Mouse (Mus musculus) CH12.LX (cell line): ENCODE data around the gene Epop. TPM values are rescaled to one million over a fixed set of nuclear protein-coding genes. Genes with fewer than 3 reads are reported as not detected.

Experiments used
- DNase-seq: peaks from one replicate; pipeline ENCODE4 v3.0.0-alpha.2; 2013; ENCODE audit errors: extremely low read depth
- H3K27ac ChIP-seq: 2 replicates; pipeline ENCODE4 v1.5.1; 2012; ENCODE audit warnings: low read depth, mild to moderate bottlenecking, control low read depth, moderate library complexity; ENCODE audit not compliant: insufficient read depth
- H3K27me3 ChIP-seq: replicated peaks from 2 replicates; pipeline ENCODE3; 2012; ENCODE audit warnings: inconsistent platforms
- H3K36me3 ChIP-seq, 2 experiments: replicated peaks in 1 of 2; 2 replicates each; pipeline versions ENCODE3 to v1.6.1; 2012; ENCODE audit warnings: inconsistent platforms in 1 of 2, low read length in 1 of 2, mild to moderate bottlenecking in 1 of 2, mixed read lengths in 1 of 2, moderate library complexity in 1 of 2; ENCODE audit not compliant: control insufficient read depth in 1 of 2, insufficient read depth in 1 of 2
- H3K4me1 ChIP-seq, 2 experiments: 2 replicates each; pipeline ENCODE4 v1.6.1; 2012; ENCODE audit warnings: inconsistent platforms in 1 of 2, moderate library complexity in 1 of 2; ENCODE audit not compliant: insufficient read depth in 2 of 2, control insufficient read depth in 1 of 2
- H3K4me2 ChIP-seq: 2 replicates; pipeline ENCODE4 v1.6.1; 2012; ENCODE audit warnings: low read depth, mild to moderate bottlenecking, control low read depth; ENCODE audit not compliant: poor library complexity, insufficient read depth, severe bottlenecking
- H3K4me3 ChIP-seq, 3 experiments: fragments of 150-350 bp in 1 of 3; sonication (generic) in 1 of 3; replicated peaks in 1 of 3; 2 replicates each; pipeline versions ENCODE3 to v1.5.1; 2011 to 2012; ENCODE audit warnings: low read depth in 2 of 3, low read length in 2 of 3, mild to moderate bottlenecking in 2 of 3, moderate library complexity in 2 of 3, control low read depth in 1 of 3, improper control_type of control experiment in 1 of 3, inconsistent platforms in 1 of 3, mixed read lengths in 1 of 3; ENCODE audit not compliant: poor library complexity in 1 of 3
- H3K79me2 ChIP-seq: replicated peaks from 2 replicates; pipeline ENCODE4 v1.6.1; 2012; ENCODE audit warnings: mild to moderate bottlenecking, moderate library complexity; ENCODE audit not compliant: control insufficient read depth, poor library complexity, insufficient read depth, severe bottlenecking; ENCODE audit errors: extremely low read depth
- H3K9ac ChIP-seq: 2 replicates; pipeline ENCODE4 v1.6.1; 2012; ENCODE audit warnings: low read depth, mild to moderate bottlenecking, control low read depth, moderate library complexity; ENCODE audit not compliant: insufficient read depth
- H3K9me3 ChIP-seq: replicated peaks from 2 replicates; pipeline ENCODE3; 2012; ENCODE audit warnings: low read length, inconsistent platforms, mixed read lengths
- BHLHE40 ChIP-seq: IDR thresholded peaks from 2 replicates; pipeline ENCODE4 v1.6.1; 2011; ENCODE audit warnings: mild to moderate bottlenecking, low read depth, low read length, improper control_type of control experiment
- CHD1 ChIP-seq: IDR thresholded peaks from 2 replicates; pipeline ENCODE4 v1.6.1; 2012; ENCODE audit warnings: low read depth, low read length, improper control_type of control experiment, inconsistent platforms
- CHD2 ChIP-seq: IDR thresholded peaks from 2 replicates; pipeline ENCODE4 v1.6.1; 2011; ENCODE audit warnings: low read length, improper control_type of control experiment
- CTCF ChIP-seq, 2 experiments: IDR thresholded peaks in 1 of 2; conservative IDR thresholded peaks in 1 of 2; 2 replicates each; pipeline ENCODE4 v1.5.1; 2011 to 2012; ENCODE audit warnings: low read depth in 2 of 2, low read length in 2 of 2, improper control_type of control experiment in 1 of 2, inconsistent platforms in 1 of 2, mild to moderate bottlenecking in 1 of 2, moderate library complexity in 1 of 2
- E2F4 ChIP-seq: IDR thresholded peaks from 2 replicates; pipeline ENCODE4 v1.6.1; 2011; ENCODE audit warnings: low read depth, low read length, improper control_type of control experiment; ENCODE audit not compliant: insufficient replicate concordance
- ELF1 ChIP-seq: IDR thresholded peaks from 2 replicates; pipeline ENCODE4 v1.6.1; 2014; ENCODE audit warnings: low read depth, mild to moderate bottlenecking, inconsistent platforms, low read length, improper control_type of control experiment
- EP300 ChIP-seq: IDR thresholded peaks from 2 replicates; pipeline ENCODE4 v1.6.1; 2011; ENCODE audit warnings: low read length, improper control_type of control experiment
- ETS1 ChIP-seq: conservative IDR thresholded peaks from 2 replicates; pipeline ENCODE4 v1.6.1; 2012; ENCODE audit warnings: low read depth, mild to moderate bottlenecking, inconsistent platforms, low read length, improper control_type of control experiment, moderate library complexity
- GABPA ChIP-seq: IDR thresholded peaks from 2 replicates; pipeline ENCODE4 v1.6.1; 2012; ENCODE audit warnings: low read depth, low read length, improper control_type of control experiment, inconsistent platforms; ENCODE audit not compliant: insufficient replicate concordance
- HCFC1 ChIP-seq: IDR thresholded peaks from 2 replicates; pipeline ENCODE4 v1.6.1; 2012; ENCODE audit warnings: low read depth, mild to moderate bottlenecking, inconsistent platforms, low read length, improper control_type of control experiment
- IRF4 ChIP-seq: IDR thresholded peaks from 2 replicates; pipeline ENCODE4 v1.6.1; 2014; ENCODE audit warnings: low read depth, mild to moderate bottlenecking, inconsistent platforms, low read length, improper control_type of control experiment
- JUN ChIP-seq: IDR thresholded peaks from 2 replicates; pipeline ENCODE4 v1.6.1; 2011; ENCODE audit warnings: low read depth, mild to moderate bottlenecking, low read length, improper control_type of control experiment, moderate library complexity; ENCODE audit not compliant: insufficient read depth
- JUND ChIP-seq: conservative IDR thresholded peaks from 2 replicates; pipeline ENCODE4 v1.6.1; 2011; ENCODE audit warnings: low read depth, low read length, improper control_type of control experiment
- KAT2A ChIP-seq: IDR thresholded peaks from 2 replicates; pipeline ENCODE4 v1.6.1; 2012; ENCODE audit warnings: low read length, improper control_type of control experiment, inconsistent platforms; ENCODE audit not compliant: insufficient replicate concordance
- MAFK ChIP-seq: IDR thresholded peaks from 2 replicates; pipeline ENCODE4 v1.6.1; 2011; ENCODE audit warnings: low read length, improper control_type of control experiment; ENCODE audit not compliant: insufficient replicate concordance
- MAX ChIP-seq: IDR thresholded peaks from 2 replicates; pipeline ENCODE4 v1.6.1; 2011; ENCODE audit warnings: low read length, improper control_type of control experiment
- MAZ ChIP-seq: IDR thresholded peaks from 2 replicates; pipeline ENCODE4 v1.6.1; 2012; ENCODE audit warnings: low read depth, mild to moderate bottlenecking, inconsistent platforms, low read length, improper control_type of control experiment, moderate library complexity
- MEF2A ChIP-seq: IDR thresholded peaks from 2 replicates; pipeline ENCODE4 v1.6.1; 2014; ENCODE audit warnings: low read depth, mild to moderate bottlenecking, inconsistent platforms, low read length, improper control_type of control experiment, borderline replicate concordance
- MXI1 ChIP-seq: IDR thresholded peaks from 2 replicates; pipeline ENCODE4 v1.6.1; 2011; ENCODE audit warnings: mild to moderate bottlenecking, low read depth, low read length, improper control_type of control experiment
- MYC ChIP-seq: IDR thresholded peaks from 2 replicates; pipeline ENCODE4 v1.6.1; 2011; ENCODE audit warnings: low read depth, mild to moderate bottlenecking, improper control_type of control experiment, low read length
- NELFE ChIP-seq: IDR thresholded peaks from 2 replicates; pipeline ENCODE4 v1.6.1; 2011; ENCODE audit warnings: low read depth, low read length, improper control_type of control experiment
- NRF1 ChIP-seq: IDR thresholded peaks from 2 replicates; pipeline ENCODE4 v1.6.1; 2014; ENCODE audit warnings: low read depth, mild to moderate bottlenecking, inconsistent platforms, low read length, improper control_type of control experiment, moderate library complexity
- PAX5 ChIP-seq: IDR thresholded peaks from 2 replicates; pipeline ENCODE4 v1.6.1; 2012; ENCODE audit warnings: low read length, inconsistent platforms, mixed read lengths
- POLR2A ChIP-seq: IDR thresholded peaks from 2 replicates; pipeline ENCODE4 v1.6.1; 2011; ENCODE audit warnings: low read depth, mild to moderate bottlenecking, improper control_type of control experiment, low read length
- POLR2AphosphoS2 ChIP-seq: IDR thresholded peaks from 2 replicates; pipeline ENCODE4 v1.6.1; 2011; ENCODE audit warnings: low read depth, low read length, improper control_type of control experiment
- RAD21 ChIP-seq: IDR thresholded peaks from 2 replicates; pipeline ENCODE4 v1.6.1; 2011; ENCODE audit warnings: low read depth, mild to moderate bottlenecking, low read length, improper control_type of control experiment, moderate library complexity
- RCOR1 ChIP-seq: conservative IDR thresholded peaks from 2 replicates; pipeline ENCODE4 v1.6.1; 2012; ENCODE audit warnings: low read depth, mild to moderate bottlenecking, inconsistent platforms, low read length, improper control_type of control experiment
- SIN3A ChIP-seq: IDR thresholded peaks from 2 replicates; pipeline ENCODE4 v1.6.1; 2012; ENCODE audit warnings: low read length, improper control_type of control experiment, inconsistent platforms
- SMC3 ChIP-seq: IDR thresholded peaks from 2 replicates; pipeline ENCODE4 v1.6.1; 2011; ENCODE audit warnings: low read depth, low read length, improper control_type of control experiment
- TBP ChIP-seq: conservative IDR thresholded peaks from 2 replicates; pipeline ENCODE4 v1.6.1; 2011; ENCODE audit warnings: low read depth, low read length, improper control_type of control experiment
- TCF12 ChIP-seq: IDR thresholded peaks from 2 replicates; pipeline ENCODE4 v1.6.1; 2014; ENCODE audit warnings: low read depth, mild to moderate bottlenecking, inconsistent platforms, low read length, improper control_type of control experiment
- UBTF ChIP-seq: IDR thresholded peaks from 2 replicates; pipeline ENCODE4 v1.6.1; 2012; ENCODE audit warnings: low read depth, mild to moderate bottlenecking, inconsistent platforms, low read length, improper control_type of control experiment, moderate library complexity
- USF1 ChIP-seq: IDR thresholded peaks from 2 replicates; pipeline ENCODE4 v1.6.1; 2014; ENCODE audit warnings: low read depth, mild to moderate bottlenecking, inconsistent platforms, low read length, improper control_type of control experiment
- USF2 ChIP-seq: conservative IDR thresholded peaks from 2 replicates; pipeline ENCODE4 v1.6.1; 2011; ENCODE audit warnings: low read depth, low read length, improper control_type of control experiment
- ZC3H11A ChIP-seq: IDR thresholded peaks from 2 replicates; pipeline ENCODE4 v1.6.1; 2012; ENCODE audit warnings: low read depth, mild to moderate bottlenecking, inconsistent platforms, low read length, improper control_type of control experiment
- ZKSCAN1 ChIP-seq: IDR thresholded peaks from 2 replicates; pipeline ENCODE4 v1.6.1; 2012; ENCODE audit warnings: low read depth, inconsistent platforms, low read length, improper control_type of control experiment, borderline replicate concordance
- ZMIZ1 ChIP-seq: IDR thresholded peaks from 2 replicates; pipeline ENCODE4 v1.6.1; 2012; ENCODE audit warnings: low read depth, mild to moderate bottlenecking, inconsistent platforms, low read length, improper control_type of control experiment
- ZNF384 ChIP-seq: IDR thresholded peaks from 2 replicates; pipeline ENCODE4 v1.6.1; 2012; ENCODE audit warnings: low read depth, low read length, improper control_type of control experiment, inconsistent platforms
- dilution Hi-C: fragments of 300-500 bp; cut with MboI; formaldehyde crosslinking; loops from 2 replicates; pipeline ENCODE4 v1.14.3; 2020; ENCODE audit warnings: low sequenced_read_pairs; ENCODE audit not compliant: extremely low pct_unique_long_range_greater_than_20kb, extremely low pct_ligation_motif_present
- in situ Hi-C: fragments of 300-500 bp; cut with MboI; formaldehyde crosslinking; loops from 3 replicates; pipeline ENCODE4 v1.14.3; 2019; ENCODE audit warnings: low sequenced_read_pairs, low pct_ligation_motif_present, low pct_unique_long_range_greater_than_20kb, mixed read lengths
- polyA plus RNA-seq: library from polyadenylated mRNA; unstranded; fragments of >175 nt; gene quantifications from 2 replicates; pipeline ENCODE4 v1.2.1, GENCODE M21; 2012; ENCODE audit warnings: low read depth; ENCODE audit not compliant: insufficient read length
- total RNA-seq, 2 experiments: library from RNA; depleted of rRNA; stranded (reverse); fragments of 300-350 nt in 1 of 2; fragments of >200 nt in 1 of 2; gene quantifications; 2 replicates each; pipeline ENCODE4 v1.2.3; 2012 to 2014

Gene Epop
- total and polyA plus RNA-seq, 3 experiments: 2.1 to 8.4 (median 4.2) TPM

GRCm38 (mm10) chr11:97659267-97659989 lies 29.9 kb upstream of the Epop start:
- dilution Hi-C loops: no loop called here
- peak overlapping the region; percentile 87 for H3K4me2 ChIP-seq
- in situ Hi-C loops: no loop called here
- H3K27ac ChIP-seq: peak overlapping the region; percentile 98
- peaks cover 17 to 42% of the 10 kb centered on the region in 2 experiments for H3K4me1 ChIP-seq
- peaks cover 24% of the 10 kb centered on the region for H3K79me2 ChIP-seq
- no peaks in the 10 kb centered on the region for H3K9me3 ChIP-seq
- H3K4me3 ChIP-seq: peak overlapping the region; percentile 82 to 88 (median 87)
- TF ChIP-seq JUN (peak; percentile 49), CHD1 (peak; percentile 87), BHLHE40 (peak; percentile 94), HCFC1 (peak; percentile 68), MAZ (peak; percentile 51; the same call in 1 of the 2 replicates), SMC3 (peak; percentile 37; the same call in 1 of the 2 replicates), POLR2AphosphoS2 (peak; percentile 97), MAX (peak; percentile 80), CTCF (conservative IDR thresholded peaks at IDR 0.05 in 1 of 2, IDR thresholded peaks at IDR 0.05 in 1 of 2; ENCODE audit: low read depth in 2 of 2, low read length in 2 of 2) (no peak), E2F4 (0 out of 2 replicates have a peak, but pooled peaks have one; percentile 47), MXI1 (peak; percentile 88), NRF1 (no peak), SIN3A (peak; percentile 87), EP300 (peak; percentile 87), RAD21 (peak; percentile 2), TBP (peak; percentile 95), IRF4 (peak; percentile 88), JUND (peak; percentile 58), UBTF (peak; percentile 73), ELF1 (peak; percentile 53; the same call in 1 of the 2 replicates), ZKSCAN1 (peak; percentile 96), MEF2A (peak; percentile 90), NELFE (peak; percentile 81), RCOR1 (peak; percentile 91), CHD2 (peak; percentile 95), GABPA (no peak), MAFK (peak; percentile 73), ETS1 (peak; percentile 92), ZMIZ1 (peak; percentile 75), PAX5 (no peak), USF2 (no peak), MYC (peak; percentile 95), USF1 (no peak), TCF12 (peak; percentile 89), KAT2A (0 out of 2 replicates have a peak, but pooled peaks have one; percentile 58), POLR2A (peak; percentile 94), ZC3H11A (no peak), ZNF384 (peak; percentile 63)
- peak overlapping the region; percentile 100 for H3K9ac ChIP-seq
- H3K27me3 ChIP-seq: no peaks in the 10 kb centered on the region
- H3K36me3 ChIP-seq: peaks cover 14 to 36% of the 10 kb centered on the region in 2 experiments
- peak; percentile 99 for DNase-seq
